Mouse (Mus musculus) embryonic facial prominence, embryonic 13.5 days (tissue): ENCODE measurements at regions not wholly inside any gene's neighbourhood (a gene's known extent, or its start where the extent isn't known, plus 50 kb on each side); places are given as distances from the start of the nearest gene placed in this dataset.
"Not testable (repeated sequence)": the region's sequence is repeated elsewhere in the genome, so short reads cannot be mapped to it uniquely, and the experiment has no call there.

Source experiments
- ATAC-seq: fragments of 200-750 bp; cut with Nextera tagmentation; 2 replicates; pipeline ENCODE4 v1.8.0; 2017; ENCODE audit warnings: low read depth; ENCODE audit not compliant: insufficient number of reproducible peaks, insufficient read depth, low FRiP score, low TSS enrichment
- H3K27ac ChIP-seq: fragments of 300-500 bp; sonication (generic); 2 replicates; pipeline ENCODE4 v1.5.1; 2015; ENCODE audit warnings: moderate library complexity, mild to moderate bottlenecking, inconsistent platforms
- H3K27me3 ChIP-seq: fragments of 300-500 bp; sonication (generic); 2 replicates; pipeline ENCODE4 v1.6.1; 2015; ENCODE audit warnings: mild to moderate bottlenecking, inconsistent platforms
- H3K36me3 ChIP-seq: fragments of 300-500 bp; sonication (generic); 2 replicates; pipeline ENCODE4 v1.6.1; 2015; ENCODE audit warnings: mild to moderate bottlenecking, inconsistent platforms
- H3K4me1 ChIP-seq: fragments of 300-500 bp; sonication (generic); 2 replicates; pipeline ENCODE4 v1.6.1; 2015; ENCODE audit warnings: inconsistent platforms
- H3K4me2 ChIP-seq: fragments of 300-500 bp; sonication (generic); 2 replicates; pipeline ENCODE4 v1.6.1; 2015; ENCODE audit warnings: moderate library complexity, mild to moderate bottlenecking, inconsistent platforms
- H3K4me3 ChIP-seq: fragments of 300-500 bp; sonication (generic); 2 replicates; pipeline ENCODE4 v1.5.1; 2015; ENCODE audit warnings: mild to moderate bottlenecking, inconsistent platforms
- H3K9ac ChIP-seq: fragments of 300-500 bp; sonication (generic); 2 replicates; pipeline ENCODE4 v1.6.1; 2015; ENCODE audit warnings: mild to moderate bottlenecking, inconsistent platforms
- H3K9me3 ChIP-seq: fragments of 300-500 bp; sonication (generic); 2 replicates; pipeline ENCODE4 v1.6.1; 2016; ENCODE audit warnings: inconsistent platforms
- WGBS: fragments of 180-500 bp; shearing (Covaris S2); methylation state at CpG from one replicate; pipeline ENCODE4 v1.1.7; 2015; ENCODE audit warnings: mixed read lengths; 5-methylcytosine and 5-hydroxymethylcytosine counted together

DNA sequence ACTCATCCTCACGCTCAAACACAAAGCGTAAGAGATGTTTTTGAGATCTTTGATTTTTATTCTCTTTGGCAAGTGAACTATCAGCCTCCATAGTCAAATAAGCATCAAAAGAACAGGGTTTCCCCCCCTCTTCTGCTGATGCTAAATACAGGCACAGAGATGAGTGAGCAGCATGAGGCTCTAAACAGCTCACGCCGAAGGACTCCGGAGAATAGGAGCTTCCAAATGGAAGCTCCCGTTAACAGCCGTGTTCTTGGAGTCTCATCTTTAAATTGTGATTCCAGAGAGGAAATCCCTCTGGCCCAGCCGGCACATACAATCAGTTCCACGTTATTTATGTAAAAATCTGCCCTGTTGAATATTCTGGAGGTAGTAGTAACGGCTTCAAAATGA, 161.1 kb downstream of the Srek1 start:
- 61% methylated on average over 10 of the region's 10 CpGs for WGBS
- Histone ChIP-seq H3K4me2 (peak overlapping the region; percentile 42; the same call in 1 of the 2 replicates), H3K36me3 (no peaks in the 10 kb centered on the region), H3K9ac (no peak overlapping the region), H3K4me1 (peaks cover 13% of the 10 kb centered on the region), H3K9me3 (no peaks in the 10 kb centered on the region), H3K4me3 (no peak overlapping the region), H3K27me3 (peaks cover 6% of the 10 kb centered on the region; the same call in 1 of the 2 replicates), H3K27ac (no peak overlapping the region)
- ATAC-seq = no peak

GRCm38 (mm10) chr13:103612720-103613332, 161.6 kb downstream of the Srek1 start:
- WGBS = 14% methylated on average over 11 of the region's 11 CpGs
- H3K4me2 ChIP-seq = peak overlapping the region; percentile 42

GRCm38 (mm10) chr13:103602302-103602701, 172.1 kb downstream of the Srek1 start:
- no peak overlapping the region for H3K4me2 ChIP-seq
- ATAC-seq = no peak
- no peak overlapping the region for H3K27ac ChIP-seq
- H3K4me3 ChIP-seq = no peak overlapping the region
- H3K4me1 ChIP-seq = no peaks in the 10 kb centered on the region
- no peaks in the 10 kb centered on the region for H3K36me3 ChIP-seq
- no peak overlapping the region for H3K9ac ChIP-seq
- H3K27me3 ChIP-seq = no peaks in the 10 kb centered on the region
- H3K9me3 ChIP-seq = no peaks in the 10 kb centered on the region
- 92% methylated on average over 5 of the region's 5 CpGs for WGBS

More at GRCm38 (mm10) chr13:103612720-103613332, 161.6 kb downstream of the Srek1 start:
- Histone ChIP-seq H3K4me1 (peaks cover 13% of the 10 kb centered on the region), H3K36me3 (no peaks in the 10 kb centered on the region), H3K27me3 (peaks cover 6% of the 10 kb centered on the region; the same call in 1 of the 2 replicates), H3K9me3 (no peaks in the 10 kb centered on the region), H3K27ac (peak overlapping the region; percentile 9; the same call in 1 of the 2 replicates), H3K4me3 (0 out of 2 replicates have a peak overlapping the region, but pooled peaks have one; percentile 6), H3K9ac (peak overlapping the region; percentile 17; the same call in 1 of the 2 replicates)
- ATAC-seq = 0 out of 2 replicates have a peak, but pooled peaks have one; percentile 48

GRCm38 (mm10) chr13:103592371-103592770, 182.0 kb downstream of the Srek1 start:
- 78% methylated on average over 16 of the region's 16 CpGs for WGBS
- Histone ChIP-seq H3K4me1 (no peaks in the 10 kb centered on the region), H3K4me2 (no peak overlapping the region), H3K36me3 (no peaks in the 10 kb centered on the region), H3K9ac (no peak overlapping the region), H3K4me3 (no peak overlapping the region), H3K9me3 (no peaks in the 10 kb centered on the region), H3K27me3 (no peaks in the 10 kb centered on the region), H3K27ac (no peak overlapping the region)
- no peak for ATAC-seq

GRCm38 (mm10) chr13:103591874-103592273, 182.5 kb downstream of the Srek1 start:
- no peaks in the 10 kb centered on the region for H3K27me3 ChIP-seq
- no peaks in the 10 kb centered on the region for H3K4me1 ChIP-seq
- no peak overlapping the region for H3K9ac ChIP-seq
- H3K4me3 ChIP-seq = no peak overlapping the region
- H3K36me3 ChIP-seq = no peaks in the 10 kb centered on the region
- ATAC-seq = no peak
- no peak overlapping the region for H3K4me2 ChIP-seq
- WGBS = 86% methylated on average over 6 of the region's 6 CpGs
- no peaks in the 10 kb centered on the region for H3K9me3 ChIP-seq
- H3K27ac ChIP-seq = no peak overlapping the region

- H3K4me2 ChIP-seq, H3K9me3 ChIP-seq, H3K4me1 ChIP-seq, H3K27me3 ChIP-seq, H3K27ac ChIP-seq, H3K36me3 ChIP-seq, ATAC-seq, H3K4me3 ChIP-seq, H3K9ac ChIP-seq: not testable (repeated sequence)
- WGBS = 68% methylated on average over 7 of the region's 7 CpGs
These were observed 183.0 kb downstream of the Srek1 start for GRCm38 (mm10) chr13:103591381-103591780.

DNA sequence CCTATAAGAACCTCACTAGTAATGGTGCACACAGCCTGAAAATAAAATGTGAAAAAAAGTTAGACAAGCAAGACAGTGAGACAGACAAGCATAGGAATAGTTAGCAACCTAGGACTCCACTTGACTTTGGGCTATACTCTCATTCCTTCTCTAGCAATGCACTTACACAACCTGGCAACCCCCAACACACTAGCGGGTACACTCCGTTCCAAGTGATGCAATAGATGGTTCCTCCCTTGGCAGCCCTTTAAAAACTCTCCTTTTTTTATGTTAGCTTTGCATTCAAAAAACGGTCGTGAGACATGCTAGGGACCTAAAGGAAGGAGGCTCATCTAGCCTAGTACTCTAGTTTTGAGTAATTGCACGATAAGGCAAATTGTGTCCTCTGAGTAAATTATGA, 184.8 kb downstream of the Srek1 start:
- no peaks in the 10 kb centered on the region for H3K27me3 ChIP-seq
- no peaks in the 10 kb centered on the region for H3K4me1 ChIP-seq
- H3K36me3 ChIP-seq = no peaks in the 10 kb centered on the region
- no peak overlapping the region for H3K27ac ChIP-seq
- no peak for ATAC-seq
- WGBS = 86% methylated on average over 5 of the region's 5 CpGs
- H3K9me3 ChIP-seq = no peaks in the 10 kb centered on the region
- no peak overlapping the region for H3K4me3 ChIP-seq
- H3K9ac ChIP-seq = no peak overlapping the region
- no peak overlapping the region for H3K4me2 ChIP-seq

DNA sequence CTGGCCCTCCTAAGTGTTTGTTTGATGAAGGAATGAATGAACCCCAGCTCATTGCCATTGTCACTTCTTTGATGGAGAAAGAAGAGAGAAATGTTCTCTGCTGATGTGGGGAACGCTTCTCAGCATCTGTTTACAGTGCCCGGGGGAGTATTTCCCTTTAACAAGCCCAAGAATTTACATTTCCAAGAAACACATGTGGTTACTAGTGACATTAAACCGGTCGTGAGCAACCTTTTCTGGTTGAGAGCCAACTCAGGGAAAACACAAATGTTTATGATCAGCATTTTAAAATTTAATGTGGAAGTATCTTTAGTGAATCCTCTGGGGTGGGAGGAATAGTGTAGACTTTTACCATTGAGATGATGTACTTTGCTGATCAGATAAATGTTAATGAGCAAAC, 197.6 kb downstream of the Srek1 start:
- Histone ChIP-seq H3K4me3 (no peak overlapping the region), H3K9me3 (no peaks in the 10 kb centered on the region), H3K27me3 (no peaks in the 10 kb centered on the region; the same call in 1 of the 2 replicates), H3K9ac (no peak overlapping the region), H3K36me3 (no peaks in the 10 kb centered on the region), H3K4me1 (peaks cover 23% of the 10 kb centered on the region), H3K4me2 (no peak overlapping the region), H3K27ac (no peak overlapping the region)
- 17% methylated on average over 4 of the region's 4 CpGs for WGBS
- ATAC-seq = no peak

DNA sequence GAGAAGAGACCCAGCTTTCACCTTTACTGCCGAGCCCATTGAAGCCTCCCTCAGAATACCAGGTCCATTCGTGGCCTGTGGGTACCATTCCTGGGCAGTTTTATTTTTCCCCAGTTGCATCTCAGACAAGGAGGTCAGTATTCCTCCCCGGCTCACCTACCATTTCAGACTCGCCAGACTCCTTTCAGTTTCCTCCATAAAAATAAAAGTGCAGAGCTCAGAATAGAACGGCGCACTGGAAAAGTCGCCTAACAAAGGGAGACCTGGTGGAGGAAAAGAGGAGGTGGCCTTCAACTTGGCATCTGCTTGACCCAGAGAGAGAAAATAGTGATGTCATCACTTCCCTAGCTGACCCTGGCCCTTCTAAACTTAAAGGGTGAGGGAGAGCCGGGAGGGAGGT, 209.7 kb downstream of the Srek1 start:
- 81% methylated on average over 8 of the region's 8 CpGs for WGBS
- no peak overlapping the region for H3K4me2 ChIP-seq
- H3K9ac ChIP-seq = no peak overlapping the region
- no peak overlapping the region for H3K4me3 ChIP-seq
- H3K27me3 ChIP-seq = no peaks in the 10 kb centered on the region; the same call in 1 of the 2 replicates
- H3K4me1 ChIP-seq = 0 out of 2 replicates have a peak, but pooled peaks cover 5% of the 10 kb centered on the region
- H3K9me3 ChIP-seq = no peaks in the 10 kb centered on the region
- no peak for ATAC-seq
- no peaks in the 10 kb centered on the region for H3K36me3 ChIP-seq
- H3K27ac ChIP-seq = no peak overlapping the region

DNA sequence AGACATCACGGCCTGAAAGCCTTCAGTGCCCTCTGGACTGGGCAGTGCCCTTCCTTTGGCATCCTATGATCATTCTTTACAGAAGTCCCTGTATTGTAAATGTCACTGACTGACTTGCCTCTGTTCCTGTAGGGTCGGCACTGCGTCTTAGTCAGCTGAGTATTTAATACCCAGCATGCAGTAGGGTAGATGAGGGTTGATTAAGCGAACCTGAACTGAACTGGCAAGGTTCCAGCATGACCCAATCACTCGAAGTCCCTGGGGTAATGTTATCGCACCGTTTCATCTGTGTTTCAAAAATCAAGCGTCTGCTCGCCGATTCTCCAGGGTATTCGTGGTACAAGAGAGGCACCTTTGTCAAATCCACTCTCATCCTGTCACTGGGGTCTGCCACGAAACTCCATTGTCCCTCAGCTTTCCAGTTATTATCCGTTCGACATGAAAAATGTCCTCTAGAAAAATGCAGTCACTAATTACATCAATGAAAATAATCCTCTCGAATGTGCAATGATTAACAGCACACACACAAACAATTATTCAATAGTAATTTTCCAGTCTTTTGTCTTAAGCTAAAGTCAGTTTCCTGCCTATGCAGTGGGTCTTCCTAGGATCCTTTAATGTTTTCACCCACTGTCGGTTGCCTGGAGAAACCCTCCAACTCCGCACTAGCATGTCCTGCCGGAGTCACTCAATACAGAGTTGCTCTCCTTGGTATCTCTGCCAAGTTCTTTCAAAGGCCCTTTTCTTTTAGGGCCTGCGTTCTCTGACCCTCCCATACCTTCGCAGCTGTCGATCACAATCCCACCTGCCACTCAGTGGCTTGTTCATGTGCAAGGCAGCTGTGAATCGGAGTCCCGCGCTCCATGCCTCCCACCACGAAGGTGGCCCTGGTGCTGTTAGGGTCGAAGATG, 212.4 kb downstream of the Srek1 start:
- H3K27me3 ChIP-seq = no peaks in the 10 kb centered on the region; the same call in 1 of the 2 replicates
- no peak overlapping the region for H3K27ac ChIP-seq
- no peaks in the 10 kb centered on the region for H3K36me3 ChIP-seq
- no peak overlapping the region for H3K4me2 ChIP-seq
- no peaks in the 10 kb centered on the region for H3K9me3 ChIP-seq
- H3K4me3 ChIP-seq = no peak overlapping the region
- no peak for ATAC-seq
- H3K9ac ChIP-seq = no peak overlapping the region
- H3K4me1 ChIP-seq = 0 out of 2 replicates have a peak, but pooled peaks cover 5% of the 10 kb centered on the region
- WGBS = 70% methylated on average over 26 of the region's 26 CpGs

DNA sequence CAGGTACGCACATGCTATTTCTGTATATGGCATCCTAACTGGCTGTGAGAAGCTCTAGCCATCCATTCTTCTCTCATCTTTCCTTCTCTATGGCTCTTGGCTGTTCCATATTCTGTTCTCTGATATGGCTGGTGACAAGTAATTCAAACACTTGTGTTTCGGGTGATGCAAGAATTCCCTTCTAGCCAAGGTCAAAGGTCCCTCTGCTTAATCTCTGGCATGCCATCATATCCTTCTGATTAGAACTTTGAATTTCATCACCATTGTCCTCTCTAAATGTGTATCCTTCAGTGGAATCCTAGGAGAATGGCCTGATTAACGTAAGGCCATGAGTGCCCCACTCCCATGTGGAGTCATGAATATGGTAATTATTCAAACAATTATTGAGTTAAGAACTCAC, 215.5 kb downstream of the Srek1 start:
- no peak overlapping the region for H3K4me3 ChIP-seq
- H3K9me3 ChIP-seq = no peaks in the 10 kb centered on the region
- no peak for ATAC-seq
- no peak overlapping the region for H3K9ac ChIP-seq
- H3K36me3 ChIP-seq = no peaks in the 10 kb centered on the region
- 0 out of 2 replicates have a peak, but pooled peaks cover 5% of the 10 kb centered on the region for H3K4me1 ChIP-seq
- 81% methylated on average over 3 of the region's 3 CpGs for WGBS
- H3K27me3 ChIP-seq = no peaks in the 10 kb centered on the region; the same call in 1 of the 2 replicates
- H3K27ac ChIP-seq = no peak overlapping the region
- no peak overlapping the region for H3K4me2 ChIP-seq
